Mouse (Mus musculus): Measurements from ENCODE around the gene Calhm6.

- TF ChIP-seq CTCF (IDR thresholded peaks at IDR 0.05) (no peak), EP300 (IDR thresholded peaks at IDR 0.05) (no peak)
Observed at GRCm38 (mm10) chr10:34138027-34138426, 10.2 kb upstream of the Calhm6 start.
